Mouse (Mus musculus) embryo, embryonic 9.5 days (tissue): ENCODE measurements around the gene 4930438A08Rik.
"Not testable (repeated sequence)": the region's sequence is repeated elsewhere in the genome, so short reads cannot be mapped to it uniquely, and the experiment has no call there.

Source experiments
- DNase-seq: peaks from one replicate; pipeline ENCODE4 v3.0.0-alpha.2; 2017; ENCODE audit errors: extremely low spot score

4930438A08Rik gene

DNA sequence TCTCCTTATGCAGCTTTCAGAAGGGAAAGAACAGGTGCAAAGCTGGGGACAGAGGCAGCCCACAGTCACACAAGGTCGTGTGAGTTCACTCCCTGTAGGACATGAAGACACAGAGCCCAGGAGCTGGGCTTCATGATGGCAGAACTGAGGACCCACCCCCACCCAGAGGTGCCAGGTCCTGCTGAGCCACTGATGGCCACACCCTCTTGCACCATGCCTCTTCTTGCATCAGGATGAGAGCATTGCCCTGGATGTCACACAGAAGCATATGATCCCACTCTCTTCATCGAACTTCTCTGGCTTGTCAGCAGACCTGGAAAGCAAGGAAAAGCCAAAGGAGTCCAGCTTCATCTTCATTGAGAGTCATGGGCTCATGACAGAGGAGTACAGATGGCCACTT is at the start of gene 4930438A08Rik:
TSS of gene 4930438A08Rik (plus strand) at position 228 of the 400 bp plus-strand sequence.
- DNase-seq: no peak

DNA sequence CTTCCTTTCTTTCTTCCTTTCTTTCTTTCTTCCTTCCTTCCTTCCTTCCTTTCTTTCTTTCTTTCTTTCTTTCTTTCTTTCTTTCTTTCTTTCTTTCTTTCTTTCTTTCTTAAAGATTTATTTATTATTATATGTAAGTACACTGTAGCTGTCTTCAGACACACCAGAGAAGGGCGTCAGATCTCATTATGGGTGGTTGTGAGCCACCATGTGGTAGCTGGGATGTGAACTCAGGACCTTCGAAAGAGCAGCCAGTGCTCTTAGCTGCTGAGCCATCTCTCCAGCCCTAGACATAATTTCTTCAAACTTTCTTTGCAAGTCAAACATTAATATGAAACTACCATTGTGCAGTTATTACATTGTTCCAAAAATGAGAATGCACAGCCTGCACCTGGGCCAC is 49.7 kb upstream of the 4930438A08Rik start:
- not testable (repeated sequence) for DNase-seq

DNA sequence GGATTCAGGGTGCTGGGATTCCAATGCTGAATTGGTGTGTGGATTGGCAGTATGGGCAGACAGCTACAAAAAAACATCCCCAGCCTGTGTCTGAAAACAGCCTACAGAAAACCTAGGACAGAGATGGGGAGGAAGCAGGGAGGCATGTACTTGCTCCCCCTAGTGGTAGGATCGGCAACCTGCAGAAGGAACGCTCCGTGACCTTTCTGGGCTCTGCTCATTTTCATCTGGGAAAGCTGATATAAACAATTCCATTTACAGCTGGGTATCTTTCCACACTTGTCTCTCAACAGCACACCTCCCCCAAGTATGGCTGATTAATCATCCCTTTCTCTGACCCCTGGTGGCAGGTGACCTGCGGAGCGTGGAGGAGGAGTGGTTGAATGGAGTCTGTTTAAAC is 48.9 kb upstream of the 4930438A08Rik start:
- peak; percentile 82 for DNase-seq

DNA sequence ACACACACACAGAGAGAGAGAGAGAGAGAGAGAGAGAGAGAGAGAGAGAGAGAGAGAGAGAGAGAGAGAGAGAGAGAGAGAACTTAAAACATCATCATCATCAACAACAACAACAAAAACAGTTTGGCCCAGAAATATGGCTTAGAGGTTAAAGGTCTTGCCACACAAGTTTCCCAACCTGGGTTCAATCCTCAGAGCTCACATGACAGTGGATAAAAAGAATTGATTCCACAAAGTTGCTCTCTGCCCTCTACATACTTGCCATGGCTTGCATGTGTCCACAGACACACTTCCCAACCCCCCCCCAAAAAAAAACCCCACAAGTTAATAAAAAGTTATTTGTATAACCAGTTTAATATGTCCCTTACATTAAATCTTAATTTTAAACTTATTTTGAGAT is 48.2 kb upstream of the 4930438A08Rik start:
- DNase-seq: no peak

DNA sequence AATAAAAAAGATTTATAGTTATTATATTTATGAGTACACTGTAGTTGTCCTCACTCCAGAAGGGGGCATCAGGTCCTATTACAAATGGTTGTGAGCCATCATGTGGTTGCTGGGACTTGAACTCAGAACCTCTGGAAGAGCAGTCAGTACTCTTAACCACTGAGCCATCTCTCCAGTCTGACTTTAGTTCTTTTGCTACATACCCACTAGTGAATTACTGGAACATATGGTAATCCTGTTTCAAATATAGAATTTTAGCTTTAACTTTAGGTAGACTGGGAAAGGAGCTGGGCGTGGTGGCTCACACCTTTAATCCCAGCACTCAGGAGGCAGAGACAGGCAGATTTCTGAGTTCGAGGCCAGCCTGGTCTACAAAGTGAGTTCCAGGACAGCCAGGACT is 46.6 kb upstream of the 4930438A08Rik start:
- not testable (repeated sequence) for DNase-seq

DNA sequence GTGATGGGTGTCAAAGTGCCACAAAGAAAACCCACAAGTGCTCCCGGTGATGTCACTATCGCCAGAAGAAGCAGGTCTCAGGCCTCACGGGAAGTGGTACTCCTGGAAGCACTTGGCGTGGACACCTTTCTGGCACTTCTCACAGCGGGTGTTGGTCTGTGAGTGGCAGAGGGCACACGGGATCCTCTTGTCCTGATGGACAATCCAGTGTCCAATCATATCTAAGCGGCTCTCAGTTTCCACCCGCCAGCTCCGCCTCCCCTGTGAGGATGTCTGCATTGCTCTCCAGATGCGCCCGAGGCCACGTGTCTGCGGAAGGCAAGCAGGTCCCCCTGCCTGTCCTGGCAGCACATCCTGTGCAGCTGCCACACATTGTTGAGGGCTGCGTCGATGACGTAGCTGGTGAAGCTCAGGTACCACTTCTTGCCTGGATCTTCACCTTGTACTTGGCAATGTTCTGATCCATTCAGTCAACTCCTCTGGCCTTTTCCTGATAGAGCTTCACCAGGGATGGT is 44.1 kb upstream of the 4930438A08Rik start:
- no peak for DNase-seq

DNA sequence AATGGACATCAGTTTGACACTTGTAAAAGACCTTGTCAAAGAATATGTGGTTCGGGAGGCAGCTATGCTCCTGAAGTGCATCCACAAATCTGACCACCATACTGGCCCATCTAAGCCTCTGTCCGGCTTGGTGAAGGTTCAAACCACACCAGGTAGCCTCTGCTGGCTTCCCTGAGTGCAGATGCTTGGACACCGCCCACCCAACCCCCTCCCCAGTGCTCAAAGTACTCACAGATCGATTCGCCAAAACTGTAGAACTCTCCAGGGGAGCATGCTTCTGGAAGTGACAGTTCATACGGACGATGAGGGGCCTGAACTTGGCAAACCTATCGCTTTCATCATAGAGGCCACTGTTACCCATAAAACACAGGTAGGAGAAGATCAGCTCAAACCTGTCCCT is 43.4 kb upstream of the 4930438A08Rik start:
- DNase-seq: no peak

DNA sequence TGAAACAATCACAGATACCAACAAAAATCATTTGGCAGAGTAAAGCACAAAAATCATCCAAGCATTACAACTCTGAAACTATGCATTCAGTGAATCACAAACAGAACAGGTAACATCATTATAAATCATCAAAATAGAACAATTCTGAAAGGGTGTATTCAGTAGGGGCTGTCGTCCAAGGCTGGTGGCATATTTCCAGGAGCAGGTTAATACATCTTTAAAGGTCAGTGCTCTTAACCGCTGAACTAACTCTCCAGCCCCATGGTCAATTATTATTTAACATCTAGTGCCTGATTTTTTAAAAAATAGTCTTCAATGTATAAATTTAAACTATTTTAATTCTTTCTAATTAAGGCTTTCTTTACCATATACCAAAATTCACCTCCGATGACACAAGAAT is 40.0 kb upstream of the 4930438A08Rik start:
- DNase-seq: not testable (repeated sequence)

DNA sequence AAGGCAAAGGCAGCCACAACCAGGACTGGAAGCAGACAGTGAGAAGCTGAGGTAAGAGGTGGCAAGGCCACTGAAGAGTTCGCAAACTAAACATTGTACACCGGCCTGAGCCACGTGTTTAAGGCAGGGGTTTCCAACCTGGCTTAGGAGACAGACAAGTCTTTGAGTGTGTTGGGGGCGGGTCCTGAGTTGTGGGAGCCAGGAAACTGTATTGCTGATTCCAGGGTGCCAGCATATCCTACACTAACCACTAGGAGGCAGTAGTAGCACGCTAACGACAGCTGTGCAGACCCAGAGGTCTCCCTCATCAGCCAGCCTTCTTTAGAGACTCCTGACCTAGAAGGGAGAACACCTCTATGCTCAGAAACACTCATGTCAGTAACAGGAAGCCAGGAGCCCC is 39.4 kb upstream of the 4930438A08Rik start:
- peak; percentile 69 for DNase-seq

DNA sequence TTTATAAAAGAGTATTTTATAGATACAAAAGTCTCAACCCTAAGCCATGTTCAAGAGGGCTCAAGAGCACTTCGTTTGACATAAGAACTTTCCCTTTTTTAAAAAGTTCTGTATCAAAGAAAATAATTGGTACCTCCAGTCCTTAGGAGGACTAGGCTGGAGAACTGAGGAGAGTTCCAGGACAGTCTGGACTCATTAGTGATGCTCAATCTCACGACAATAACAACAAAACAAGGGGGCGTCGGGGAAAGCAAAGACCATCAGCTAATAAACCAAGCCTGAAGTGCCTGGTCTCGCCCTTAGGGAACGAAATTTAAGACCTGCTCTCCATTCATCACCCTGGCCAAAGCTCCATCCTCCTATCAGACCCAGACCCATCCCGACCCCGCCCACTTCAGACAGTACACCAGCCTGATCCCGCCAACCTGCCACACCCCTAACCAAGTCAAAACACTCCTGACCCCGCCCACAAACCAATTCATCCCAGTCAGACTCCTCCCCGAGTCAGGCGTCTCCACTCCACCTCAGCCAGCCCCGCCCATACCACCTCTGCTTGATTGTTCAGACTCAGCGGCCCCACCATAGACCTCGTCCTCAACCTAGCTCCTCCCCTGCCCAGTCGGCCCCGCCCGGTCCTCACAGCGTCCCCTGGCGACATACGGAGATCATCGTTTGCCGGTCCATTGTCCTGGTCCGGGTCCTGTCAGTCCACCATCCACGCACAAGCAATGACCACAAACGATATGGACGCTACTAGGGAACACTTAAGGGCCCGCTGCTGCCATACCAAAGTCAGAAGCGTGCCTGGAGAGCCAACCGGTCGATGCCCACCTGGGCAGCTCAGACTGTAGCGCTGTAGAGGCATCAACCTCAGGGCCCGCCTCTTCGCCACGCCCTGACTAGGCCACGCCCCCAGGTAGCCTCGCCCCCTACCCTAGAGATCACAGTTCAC is 35.5 kb upstream of the 4930438A08Rik start:
- DNase-seq: peak; percentile 90

DNA sequence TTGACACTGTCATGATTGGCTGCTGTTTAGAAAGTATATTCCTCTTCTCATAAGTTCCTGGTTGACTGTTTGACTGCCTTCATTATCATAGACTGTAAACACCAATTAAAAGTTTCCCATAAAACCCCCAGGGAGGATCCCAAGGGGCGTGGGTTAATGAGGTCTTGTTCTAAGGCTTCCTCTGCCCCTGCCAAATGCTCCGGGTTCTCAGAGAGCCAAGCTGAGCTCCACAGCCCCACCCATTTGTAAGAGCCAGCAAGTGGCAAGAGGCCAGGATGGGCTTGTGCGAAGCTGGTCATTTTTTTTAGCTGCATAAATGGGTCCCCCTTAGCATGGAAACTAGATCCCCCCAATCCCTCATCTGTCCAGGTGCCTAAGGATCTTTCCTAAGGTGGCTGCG is 27.3 kb upstream of the 4930438A08Rik start:
- no peak for DNase-seq

DNA sequence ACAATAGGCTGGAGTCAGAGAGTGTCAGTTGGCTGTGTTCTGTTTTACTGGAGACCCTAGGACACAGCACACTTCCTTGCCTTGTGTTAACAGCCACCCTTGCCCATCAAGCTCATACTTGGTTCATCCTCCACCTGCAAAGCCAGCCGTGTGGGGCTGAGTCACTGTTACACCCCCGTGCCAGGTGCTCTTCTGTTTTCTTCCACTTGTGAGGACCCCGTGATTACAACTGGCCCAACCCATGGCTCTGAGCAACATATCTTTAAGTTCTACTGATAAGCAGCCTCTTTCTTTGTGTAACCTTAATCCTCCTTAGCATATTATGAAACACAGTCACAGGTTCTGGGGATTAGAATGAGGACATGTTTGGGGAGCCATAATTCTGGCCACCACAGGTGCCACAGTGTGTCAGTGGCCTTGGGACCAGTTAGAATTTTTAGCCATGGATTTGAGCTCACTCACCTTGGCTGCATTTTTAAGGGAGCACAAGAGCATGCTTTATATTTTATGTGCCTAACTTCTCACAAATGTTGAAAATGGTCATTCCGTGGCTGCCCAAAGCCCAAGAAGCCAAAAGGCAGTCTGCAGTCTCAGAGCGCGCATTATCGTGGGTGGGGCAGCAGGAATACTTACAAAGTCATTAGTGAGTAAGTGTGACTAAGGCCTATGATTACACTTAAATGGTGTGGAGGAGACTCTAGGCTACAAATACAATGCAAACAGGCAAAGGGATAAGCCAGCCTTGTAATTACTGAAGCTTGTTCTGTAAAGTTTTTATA is 25.2 kb upstream of the 4930438A08Rik start:
- no peak for DNase-seq

DNA sequence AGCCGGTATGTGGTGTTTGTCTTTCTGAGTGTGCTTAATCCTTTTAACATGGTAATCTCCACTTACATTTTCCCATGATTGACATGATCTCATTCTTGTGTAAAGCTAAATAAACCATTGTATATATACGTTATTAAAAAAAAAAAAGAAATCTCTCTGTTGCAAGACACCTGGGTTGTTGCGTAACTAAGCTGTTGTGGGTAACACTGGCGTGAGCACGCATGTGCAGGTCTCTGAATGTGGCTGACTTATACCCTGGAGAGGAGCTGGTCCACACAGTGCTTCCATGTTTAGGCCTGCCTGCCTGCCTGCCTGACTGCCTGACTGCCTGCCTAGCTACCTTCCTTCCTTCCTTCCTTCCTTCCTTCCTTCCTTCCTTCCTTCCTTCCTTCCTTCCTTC is 24.0 kb upstream of the 4930438A08Rik start:
- DNase-seq: no peak

DNA sequence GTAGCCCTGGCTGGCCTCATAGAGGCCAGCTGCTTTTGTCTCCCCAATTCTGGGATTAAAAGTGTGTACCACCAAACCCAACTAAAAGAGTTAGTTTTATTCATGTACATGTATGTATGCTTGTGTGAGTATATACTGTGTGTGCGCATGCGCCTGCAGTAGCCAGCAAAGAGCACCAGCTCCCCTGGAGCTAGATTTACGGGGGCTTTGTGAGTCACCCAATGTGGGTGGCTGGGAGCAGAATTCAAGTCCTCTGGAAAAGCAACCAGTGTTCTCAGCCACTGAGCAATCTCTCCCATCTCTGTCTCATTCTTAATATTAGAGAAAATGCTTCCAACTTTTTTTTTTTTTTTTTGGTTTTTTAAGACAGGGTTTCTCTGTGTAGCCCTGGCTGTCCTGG is 20.2 kb upstream of the 4930438A08Rik start:
- no peak for DNase-seq

DNA sequence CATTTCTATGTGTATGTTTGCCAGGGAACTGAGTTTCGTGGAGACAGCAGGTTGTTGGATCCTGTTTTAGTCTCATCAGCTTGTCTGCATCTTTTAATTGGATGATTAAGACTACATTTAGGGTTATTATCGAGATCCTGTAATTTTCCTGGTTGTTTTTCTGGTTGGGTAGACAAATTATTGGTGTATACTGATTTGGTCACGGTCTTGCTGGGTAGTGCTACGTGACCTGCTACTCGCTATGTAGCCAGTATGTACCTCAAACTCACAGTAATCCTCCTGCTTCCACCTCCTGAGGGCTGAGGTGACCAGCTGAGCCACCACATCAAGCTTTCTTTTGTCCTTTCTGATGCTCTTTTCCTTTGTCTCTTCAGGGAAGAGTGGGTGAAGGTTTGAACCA is 16.8 kb upstream of the 4930438A08Rik start:
- no peak for DNase-seq

DNA sequence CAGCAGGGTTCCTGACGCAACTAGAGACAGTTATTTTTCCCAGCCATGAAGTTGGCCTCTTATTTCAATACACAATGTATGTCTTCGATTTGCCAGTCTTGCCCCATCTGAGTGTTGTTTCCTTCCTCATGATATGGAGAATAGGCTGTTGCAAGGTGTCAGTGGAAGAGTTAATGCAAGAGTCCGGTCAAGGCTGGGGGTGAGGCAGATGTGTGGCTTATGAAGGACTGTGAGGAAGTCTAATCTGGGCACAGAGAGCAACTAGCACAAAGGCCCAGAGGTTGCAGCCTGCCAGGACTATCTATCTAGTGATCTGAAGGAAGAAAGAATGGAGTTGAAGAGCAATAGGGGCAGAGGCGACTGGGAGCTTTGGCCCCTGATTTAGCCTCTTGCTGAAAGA is 14.4 kb upstream of the 4930438A08Rik start:
- no peak for DNase-seq

DNA sequence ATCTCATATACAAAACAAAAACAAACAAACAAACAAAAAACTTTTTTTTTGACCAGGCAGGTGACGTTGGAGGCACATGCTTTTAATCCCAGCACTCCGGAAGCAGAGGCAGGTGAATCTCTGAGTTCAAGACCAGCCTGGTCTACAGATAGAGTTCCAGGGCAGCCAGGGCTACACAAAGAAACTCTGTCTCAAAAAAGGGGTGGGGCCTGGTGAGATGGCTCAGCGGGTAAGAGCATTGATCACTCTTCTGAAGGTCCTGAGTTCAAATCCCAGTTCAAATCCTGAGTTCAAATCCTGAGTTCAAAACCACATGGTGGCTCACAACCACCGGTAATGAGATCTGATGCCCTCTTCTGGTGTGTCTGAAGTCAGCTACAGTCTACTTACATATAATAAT is 12.8 kb upstream of the 4930438A08Rik start:
- no peak for DNase-seq

DNA sequence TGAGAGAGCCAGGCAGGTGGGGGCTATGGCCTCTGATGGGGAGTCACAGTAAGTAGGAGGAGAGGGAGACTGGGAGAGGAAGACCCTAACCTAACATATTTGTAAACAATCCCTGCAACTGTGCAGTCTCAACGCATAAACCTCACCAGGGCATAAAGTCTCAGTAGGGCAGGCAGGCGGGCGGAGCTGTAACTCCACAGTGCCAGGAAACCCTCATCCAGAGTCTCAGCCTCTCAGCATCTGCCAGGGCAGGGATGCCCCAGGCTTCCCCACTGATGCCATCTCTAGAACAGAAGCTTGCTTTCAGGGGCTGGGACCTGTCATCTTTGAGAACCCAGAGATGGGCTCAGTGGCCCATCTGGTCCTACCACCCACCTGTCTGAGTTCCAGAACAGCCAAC is 12.3 kb upstream of the 4930438A08Rik start:
- DNase-seq: no peak

DNA sequence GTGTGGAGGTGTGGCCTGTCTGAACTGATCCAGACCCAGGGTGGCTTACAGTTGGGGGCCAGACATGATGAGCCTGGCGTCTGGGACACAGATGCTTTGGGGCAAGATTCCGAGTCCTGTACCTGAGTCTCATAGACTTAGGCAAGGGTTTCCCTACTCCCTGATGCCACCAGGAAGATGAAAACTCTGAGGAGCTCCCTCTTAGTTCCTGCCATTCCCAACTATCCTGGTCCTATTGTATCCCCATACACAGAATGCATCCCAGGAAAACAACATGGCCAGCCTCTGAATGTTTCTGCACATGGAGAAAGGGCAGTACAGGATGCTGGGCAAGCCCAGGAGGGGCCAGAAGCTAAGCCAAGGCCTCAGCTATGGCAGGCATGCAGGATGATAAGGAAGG is 11.1 kb upstream of the 4930438A08Rik start:
- no peak for DNase-seq

DNA sequence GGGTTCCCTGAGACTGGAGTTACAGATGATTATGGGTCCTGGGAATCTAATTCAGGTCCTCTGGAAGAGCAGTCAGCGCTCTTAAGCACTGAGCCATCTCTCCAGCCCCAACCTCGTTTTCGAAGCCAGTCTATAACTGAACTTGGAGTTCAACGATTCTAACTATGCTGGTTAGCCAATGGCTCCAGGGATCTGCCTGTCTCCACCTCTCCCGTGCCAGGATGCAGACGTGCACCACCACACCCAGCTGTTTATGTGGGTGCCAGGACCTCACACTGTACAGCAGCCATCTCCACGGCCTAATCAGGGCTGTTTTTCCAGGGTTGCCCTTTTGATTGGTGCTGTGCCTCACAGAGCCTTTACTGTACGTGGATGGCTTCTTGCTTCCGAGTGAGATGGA is 10.1 kb upstream of the 4930438A08Rik start:
- no peak for DNase-seq

DNA sequence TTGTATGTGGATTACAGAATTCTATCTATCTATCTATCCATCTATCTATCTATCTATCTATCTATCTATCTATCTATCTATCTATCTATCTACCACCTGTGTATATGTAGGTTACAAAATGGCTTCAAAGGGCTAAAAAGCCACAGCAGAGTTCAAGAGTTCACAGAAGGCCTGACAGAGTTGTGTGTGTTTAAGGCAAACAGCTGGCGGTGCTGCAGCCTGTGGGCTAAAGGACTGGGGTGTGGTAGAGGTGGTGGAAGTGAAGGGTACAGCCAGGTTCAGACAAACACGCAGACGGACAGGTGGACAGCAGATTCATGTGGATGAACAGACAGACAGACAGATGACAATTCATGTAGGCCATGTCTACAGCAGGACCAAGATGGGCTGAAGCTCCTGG is 6.3 kb upstream of the 4930438A08Rik start:
- no peak for DNase-seq

DNA sequence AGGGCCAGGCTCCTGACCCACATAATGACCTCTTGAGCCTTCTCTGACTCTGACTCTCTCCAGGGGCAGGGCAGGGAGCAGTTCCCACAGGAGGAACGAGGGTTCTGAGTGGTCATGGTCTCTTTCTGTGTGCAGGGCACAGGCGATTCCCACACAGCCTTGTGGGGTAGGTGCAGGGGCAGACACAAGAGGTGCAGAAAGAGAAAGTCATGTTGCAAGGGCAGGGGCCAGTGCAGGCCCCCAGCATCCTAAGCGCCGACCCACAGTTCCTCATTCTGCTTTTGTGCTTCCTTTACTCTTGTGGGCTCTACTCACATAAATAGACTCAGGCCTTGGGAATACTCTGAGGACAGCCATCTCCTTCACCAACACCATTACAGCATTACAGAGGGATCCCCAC is 1.2 kb downstream of the 4930438A08Rik start:
- DNase-seq: no peak
